Mouse (Mus musculus): ENCODE results near the gene Ufd1.
A peak's percentile ranks its signal among the peaks of the same experiment; 100 is the strongest.

The Ufd1 gene

GRCm38 (mm10) chr16:18811468-18812384 is at the start of gene Ufd1, which contains the start of gene Cdc45:
TSS of gene Ufd1 (plus strand) at chr16:18811779.
TSS of gene Cdc45 (minus strand) at chr16:18811987.
- DNase-seq = peak; percentile 94

DNA sequence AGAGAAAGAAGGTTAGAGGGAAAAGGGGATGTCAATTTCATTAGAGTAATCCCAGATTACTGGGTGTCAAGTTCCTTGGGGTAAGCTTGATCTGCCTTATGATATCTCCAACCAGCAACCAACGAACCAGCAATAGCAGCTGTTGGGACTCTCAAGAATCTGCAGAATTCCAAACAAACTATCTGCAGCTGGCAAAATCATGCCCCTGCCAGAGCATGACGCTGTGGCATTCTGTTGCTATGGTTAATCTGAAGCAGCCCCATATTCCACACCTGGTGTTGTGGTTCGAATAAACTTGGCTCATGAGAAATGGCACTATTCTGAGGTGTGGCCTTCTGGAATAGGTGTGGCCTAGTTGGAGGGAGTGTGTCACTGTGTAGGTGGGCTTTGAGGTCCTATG is 48.6 kb upstream of the Ufd1 start:
- no peak for DNase-seq

DNA sequence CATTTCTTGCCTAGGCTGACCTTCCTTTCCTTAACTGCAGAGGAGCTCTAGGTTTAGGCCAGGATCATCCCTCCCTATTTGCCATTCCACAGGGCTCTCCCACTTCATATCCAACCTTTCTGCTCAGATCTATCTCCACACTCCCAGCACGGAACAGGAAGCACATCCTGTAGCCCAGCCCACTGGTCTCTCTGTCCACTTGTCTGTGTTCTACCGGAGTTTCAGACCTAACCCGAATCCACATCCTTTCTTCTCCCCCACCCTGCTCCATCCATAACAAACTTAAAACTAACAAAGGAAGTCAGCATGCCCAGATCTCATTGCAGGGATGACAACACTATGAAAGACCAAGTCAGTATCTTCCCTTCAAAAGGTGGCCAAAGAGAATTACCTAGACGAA is 45.2 kb upstream of the Ufd1 start:
- DNase-seq = no peak

DNA sequence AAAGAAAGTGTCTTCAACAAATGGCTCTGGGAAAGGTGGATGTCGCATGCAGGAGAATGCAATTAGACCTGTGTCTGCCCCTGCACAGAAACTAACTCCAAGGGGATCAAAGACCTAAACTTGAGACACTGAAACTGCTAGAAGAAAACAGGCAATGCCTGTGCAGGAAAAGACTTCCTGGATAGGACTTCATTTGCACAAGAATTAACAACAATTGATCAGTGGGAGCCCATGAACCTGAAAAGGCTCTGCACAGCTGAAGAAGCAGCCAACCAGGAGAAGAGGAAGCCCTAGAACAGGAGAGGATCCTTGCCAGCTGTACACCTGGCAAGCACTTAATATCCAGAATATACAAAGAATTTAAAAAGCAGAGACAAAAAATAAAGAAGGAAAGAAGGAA is 42.1 kb upstream of the Ufd1 start:
- no peak for DNase-seq

GRCm38 (mm10) chr16:18773936-18774335 is 37.6 kb upstream of the Ufd1 start:
- no peak for DNase-seq

GRCm38 (mm10) chr16:18775621-18776555 is 35.7 kb upstream of the Ufd1 start:
- no peak for DNase-seq

- DNase-seq = no peak
These were observed 35.0 kb upstream of the Ufd1 start, which contains the start of gene Cldn5 for GRCm38 (mm10) chr16:18776556-18777100. TSS of gene Cldn5 (plus strand) at chr16:18776847.

GRCm38 (mm10) chr16:18777101-18778080 is 34.2 kb upstream of the Ufd1 start:
- DNase-seq = no peak

- no peak for DNase-seq
These were observed 33.1 kb upstream of the Ufd1 start for GRCm38 (mm10) chr16:18778461-18778860.

DNA sequence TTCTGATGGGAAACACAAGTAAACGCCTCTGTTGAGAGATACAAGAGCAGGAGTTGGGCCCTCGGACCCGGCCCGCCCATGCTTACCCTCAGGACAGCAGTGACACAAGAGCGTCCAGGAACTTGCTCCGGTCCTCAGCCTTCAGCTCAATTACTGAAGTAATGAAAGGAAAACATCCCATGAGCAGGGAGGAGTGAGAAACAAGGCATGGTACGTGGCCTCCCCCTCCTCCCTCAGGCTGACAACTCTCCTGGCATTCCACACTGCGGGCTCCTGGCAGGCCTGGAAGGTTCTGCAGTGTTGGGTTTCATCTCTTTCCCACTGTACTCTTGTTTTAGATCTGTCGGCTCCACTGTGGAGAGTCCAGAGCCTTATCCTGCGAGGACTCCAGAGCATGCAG is 29.8 kb upstream of the Ufd1 start:
- no peak for DNase-seq

- no peak for DNase-seq
These were observed 26.6 kb upstream of the Ufd1 start for GRCm38 (mm10) chr16:18785025-18785424.

- no peak for DNase-seq
These were observed 26.1 kb upstream of the Ufd1 start for GRCm38 (mm10) chr16:18785485-18785884.

- no peak for DNase-seq
These were observed 24.9 kb upstream of the Ufd1 start for GRCm38 (mm10) chr16:18786652-18787051.

DNA sequence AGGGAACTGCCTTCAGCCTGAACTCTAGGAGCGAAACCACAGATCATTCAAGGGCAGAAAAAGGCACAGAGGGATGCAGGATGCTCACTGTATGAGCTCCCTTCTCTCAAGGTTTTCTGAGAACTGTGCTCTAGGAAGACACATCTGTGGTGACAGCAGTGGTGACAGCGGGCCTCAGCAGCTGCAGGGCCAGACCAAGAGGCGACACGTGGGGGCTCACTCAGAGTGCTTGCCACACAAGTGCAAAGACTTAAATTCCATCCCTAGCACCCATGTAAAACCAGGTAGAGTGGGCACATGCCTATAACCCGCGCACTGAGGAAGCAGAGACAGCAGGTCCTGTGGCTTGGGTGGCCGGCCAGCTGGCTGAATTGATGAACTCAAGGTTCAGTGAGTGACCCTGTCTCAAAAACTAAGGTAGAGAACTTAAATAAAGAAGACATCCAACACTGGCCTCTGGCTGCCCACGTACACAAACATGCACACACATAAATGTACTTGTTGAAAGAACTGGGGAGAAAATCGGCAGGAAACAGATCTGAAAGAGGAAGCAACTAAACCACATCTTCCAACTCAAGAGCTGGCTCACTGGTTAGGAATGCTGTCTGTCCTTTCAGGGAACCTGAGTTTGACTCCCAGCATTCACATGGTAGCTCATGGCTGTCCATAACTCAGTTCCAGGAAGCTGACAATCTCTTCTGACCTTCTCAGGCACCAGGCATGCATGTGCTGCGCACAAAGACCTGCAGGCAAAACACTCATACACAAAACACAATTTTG is 22.8 kb upstream of the Ufd1 start:
- no peak for DNase-seq

DNA sequence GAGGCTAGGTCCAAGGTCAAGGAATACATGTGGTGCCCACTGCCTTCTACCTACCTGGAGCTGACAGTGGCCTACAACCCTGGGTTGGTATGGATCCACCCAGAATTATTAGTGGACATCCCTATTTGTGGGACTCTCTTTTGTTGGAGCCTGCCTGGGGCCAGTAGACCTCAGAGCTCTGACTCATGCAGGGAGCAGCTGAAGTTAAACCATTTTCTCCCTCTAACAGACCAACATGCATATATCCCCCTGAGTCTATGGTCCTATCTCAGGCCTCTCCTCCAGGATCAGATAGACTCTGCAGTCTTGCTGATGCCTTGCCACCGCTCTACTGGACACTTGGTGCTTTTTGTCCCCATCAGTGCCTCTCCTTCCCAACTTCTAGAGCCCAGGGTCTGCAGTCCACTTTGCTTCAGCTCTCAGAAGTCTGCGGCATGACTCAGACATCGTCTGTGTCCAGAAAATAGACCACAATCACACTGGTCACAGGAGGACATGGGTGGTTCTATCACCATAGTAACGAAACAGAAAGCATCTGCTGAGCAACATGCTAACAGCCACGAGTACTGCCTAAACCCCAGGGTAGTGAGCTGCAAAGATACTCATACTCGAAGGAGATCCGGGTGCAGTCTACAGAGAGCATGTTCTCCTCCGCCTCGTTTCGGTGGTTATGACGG is 16.2 kb upstream of the Ufd1 start:
- no peak for DNase-seq

DNA sequence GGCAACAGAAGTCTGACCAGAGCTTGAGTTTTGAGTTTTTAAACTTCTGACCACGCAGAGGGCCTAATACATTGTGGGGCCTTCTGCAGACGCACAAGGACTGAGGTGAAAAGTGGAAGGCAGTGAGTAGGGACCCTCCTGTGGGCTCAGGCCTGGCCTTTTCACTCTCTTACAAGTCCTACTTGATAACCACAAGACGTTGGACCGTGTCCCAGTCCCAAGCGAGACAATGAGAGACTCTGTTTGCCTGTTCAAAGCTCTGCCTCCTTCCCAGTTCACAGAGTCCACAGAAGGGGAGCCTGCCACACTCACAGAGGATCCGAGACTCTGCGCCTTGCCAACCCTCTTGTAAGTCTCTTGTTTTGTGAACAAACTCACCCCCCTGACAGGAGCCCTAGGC is 14.9 kb upstream of the Ufd1 start:
- DNase-seq = no peak

DNA sequence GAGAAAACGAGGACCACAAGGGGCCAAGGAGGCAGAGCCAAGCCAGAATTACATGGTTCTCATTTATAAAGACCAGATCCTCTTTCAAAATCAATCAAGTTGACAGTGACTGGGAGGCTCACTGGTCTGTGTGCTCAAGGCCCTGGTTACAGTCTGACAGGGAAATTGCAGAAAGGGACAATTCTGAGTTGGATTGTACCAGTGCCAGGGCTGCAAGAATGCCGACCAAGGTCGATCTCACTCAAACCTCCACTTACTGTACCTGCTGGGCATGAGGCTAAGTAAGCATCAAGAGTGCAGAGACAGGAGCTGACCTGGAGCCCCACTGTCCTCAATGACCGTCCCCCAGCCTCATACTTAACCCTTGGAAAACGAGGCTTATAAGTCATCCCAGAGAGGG is 13.4 kb upstream of the Ufd1 start:
- DNase-seq = no peak

DNA sequence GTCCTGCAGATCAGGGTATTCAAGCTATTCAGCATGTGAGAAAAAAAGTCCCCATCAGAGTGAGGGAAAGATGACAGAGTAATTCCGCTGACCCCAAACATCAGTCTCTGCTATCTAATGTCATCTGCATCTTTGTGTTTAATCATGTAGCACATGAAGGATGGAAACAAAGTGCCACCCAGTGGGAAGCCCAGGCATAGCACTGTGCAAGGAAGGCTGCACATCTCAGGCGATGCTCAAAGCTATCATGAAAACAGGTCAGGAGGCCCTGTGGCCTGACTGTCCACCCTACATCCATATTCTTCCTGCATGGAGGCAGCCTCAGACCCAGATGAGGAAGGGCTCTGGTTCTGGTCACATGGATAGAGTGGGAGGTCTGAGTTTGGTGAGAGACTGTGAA is 12.7 kb upstream of the Ufd1 start:
- DNase-seq = peak; percentile 30

DNA sequence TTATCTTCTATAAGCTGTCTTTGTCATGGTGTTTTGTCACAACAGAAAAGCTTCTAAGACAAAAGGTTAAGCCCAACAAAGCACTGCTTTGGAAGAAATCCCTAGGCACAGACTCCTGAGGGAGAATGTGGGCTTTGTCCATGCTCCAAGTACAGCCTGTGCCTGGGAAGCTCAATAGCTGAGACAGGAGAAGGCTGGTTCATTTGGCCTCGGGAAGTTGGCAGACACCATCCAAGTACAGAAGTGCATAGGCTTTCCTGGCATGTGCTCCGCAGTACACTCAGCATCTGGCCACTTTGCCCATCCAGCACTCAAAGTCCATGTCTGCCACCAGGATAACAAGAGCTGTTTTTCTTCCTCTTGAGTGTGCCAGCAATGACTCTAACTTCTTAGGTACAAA is 5.8 kb upstream of the Ufd1 start:
- no peak for DNase-seq

DNA sequence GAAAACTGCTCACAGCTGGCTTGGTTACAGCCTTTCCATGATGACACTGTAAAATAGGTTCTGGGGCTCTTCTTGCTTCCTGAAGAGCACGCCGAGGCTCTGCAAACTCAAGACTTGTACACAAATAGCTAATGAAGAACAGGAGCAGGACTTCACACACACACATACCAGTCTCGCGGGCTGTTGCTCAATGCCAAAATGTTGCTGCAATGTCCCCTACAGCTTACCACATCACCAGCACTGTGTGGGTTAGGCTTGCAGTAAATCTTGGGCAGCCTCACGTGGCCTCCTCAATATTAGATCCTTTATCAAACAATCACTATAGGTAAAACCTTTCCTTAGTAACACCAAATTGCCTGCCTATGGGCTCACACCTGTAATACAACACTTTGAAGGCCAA is 2.6 kb upstream of the Ufd1 start:
- no peak for DNase-seq

- no peak for DNase-seq
These were observed 547 bp upstream of the Ufd1 start for GRCm38 (mm10) chr16:18811032-18811431.
